Mouse (Mus musculus) limb, embryonic 11.5 days (tissue): ENCODE measurements at regions not wholly inside any gene's neighbourhood (a gene's known extent, or its start where the extent isn't known, plus 50 kb on each side); places are given as distances from the start of the nearest gene placed in this dataset.

Experiments used
- ATAC-seq: fragments of 200-750 bp; cut with Nextera tagmentation; 2 replicates; pipeline ENCODE4 v1.8.0; 2017; ENCODE audit warnings: low read depth; ENCODE audit not compliant: insufficient number of reproducible peaks, low FRiP score, low TSS enrichment
- DNase-seq: peaks from one replicate; pipeline ENCODE4 v3.0.0-alpha.2; 2015; ENCODE audit warnings: low spot score
- H3K27ac ChIP-seq: fragments of 300-500 bp; sonication (generic); replicated peaks from 2 replicates; pipeline ENCODE4 v1.5.1; 2014; ENCODE audit warnings: low read depth, mild to moderate bottlenecking, low read length
- H3K27me3 ChIP-seq: fragments of 300-500 bp; sonication (generic); 2 replicates; pipeline ENCODE4 v1.6.1; 2014; ENCODE audit warnings: mild to moderate bottlenecking, low read length, mixed read lengths; ENCODE audit not compliant: control insufficient read depth, insufficient read depth
- H3K36me3 ChIP-seq: fragments of 300-500 bp; sonication (generic); 2 replicates; pipeline ENCODE4 v1.6.1; 2014; ENCODE audit warnings: mild to moderate bottlenecking, low read length, moderate library complexity, mixed read lengths; ENCODE audit not compliant: control insufficient read depth, insufficient read depth
- H3K4me1 ChIP-seq: fragments of 300-500 bp; sonication (generic); 2 replicates; pipeline ENCODE4 v1.6.1; 2014; ENCODE audit warnings: low read length, mixed read lengths; ENCODE audit not compliant: control insufficient read depth, insufficient read depth
- H3K4me2 ChIP-seq: fragments of 300-500 bp; sonication (generic); 2 replicates; pipeline ENCODE4 v1.6.1; 2014; ENCODE audit warnings: low read depth, mild to moderate bottlenecking, moderate library complexity; ENCODE audit not compliant: severe bottlenecking
- H3K4me3 ChIP-seq: fragments of 300-500 bp; sonication (generic); 2 replicates; pipeline ENCODE4 v1.5.1; 2014; ENCODE audit warnings: low read depth, low read length
- H3K9ac ChIP-seq: fragments of 300-500 bp; sonication (generic); 2 replicates; pipeline ENCODE4 v1.6.1; 2014; ENCODE audit warnings: mild to moderate bottlenecking, low read length
- H3K9me3 ChIP-seq: fragments of 300-500 bp; sonication (generic); 2 replicates; pipeline ENCODE4 v1.6.1; 2016; ENCODE audit warnings: low read length; ENCODE audit not compliant: control insufficient read depth
- WGBS: fragments of 180-500 bp; shearing (Covaris S2); extraction: QIAGEN DNeasy Blood & Tissue Kit; methylation state at CpG from one replicate; pipeline ENCODE4 v1.1.7; 2014; 5-methylcytosine and 5-hydroxymethylcytosine counted together

DNA sequence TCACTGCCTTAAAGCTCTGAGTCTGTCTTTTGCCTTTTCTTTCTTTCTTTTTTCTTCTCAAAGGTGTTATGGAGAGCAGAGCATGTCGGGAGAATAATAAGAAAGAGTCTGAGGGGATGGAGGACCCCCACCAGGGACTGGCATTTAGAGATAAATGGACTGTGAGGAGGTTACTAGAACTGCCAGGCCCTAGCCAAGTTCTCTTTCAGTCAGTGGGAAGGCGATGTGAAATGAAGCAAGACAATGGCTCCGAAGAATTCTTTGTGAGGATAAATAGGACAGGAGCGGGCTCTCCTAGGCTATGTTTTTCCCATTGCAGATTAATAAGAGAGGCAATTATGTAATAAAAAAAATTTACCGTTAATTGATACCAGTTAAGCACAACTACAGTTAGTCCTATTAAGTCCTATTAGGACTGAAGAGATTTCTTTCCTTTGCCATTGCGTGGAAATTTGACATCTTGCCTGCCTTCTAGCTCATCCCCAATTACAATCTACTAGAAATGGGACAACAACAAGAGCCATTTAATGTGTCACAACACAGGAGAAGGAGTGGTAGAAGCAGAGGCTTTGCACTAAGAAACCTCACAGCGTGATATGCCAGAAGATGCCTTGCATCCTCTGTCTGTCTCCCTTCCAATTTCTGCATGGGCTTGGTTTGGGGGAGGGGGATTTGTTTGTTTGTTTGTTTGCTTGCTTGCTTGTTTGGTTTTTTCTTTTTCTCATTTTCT is 107.2 kb upstream of the Id4 start:
- H3K36me3 ChIP-seq = no peaks in the 10 kb centered on the region
- no peak overlapping the region for H3K9ac ChIP-seq
- H3K4me2 ChIP-seq = no peak overlapping the region
- H3K27me3 ChIP-seq = no peaks in the 10 kb centered on the region
- H3K27ac ChIP-seq = no peak overlapping the region
- DNase-seq (no peak), ATAC-seq (no peak)
- H3K4me3 ChIP-seq = no peak overlapping the region
- 75% methylated on average over 7 of the region's 7 CpGs for WGBS
- no peaks in the 10 kb centered on the region for H3K4me1 ChIP-seq
- H3K9me3 ChIP-seq = no peaks in the 10 kb centered on the region

DNA sequence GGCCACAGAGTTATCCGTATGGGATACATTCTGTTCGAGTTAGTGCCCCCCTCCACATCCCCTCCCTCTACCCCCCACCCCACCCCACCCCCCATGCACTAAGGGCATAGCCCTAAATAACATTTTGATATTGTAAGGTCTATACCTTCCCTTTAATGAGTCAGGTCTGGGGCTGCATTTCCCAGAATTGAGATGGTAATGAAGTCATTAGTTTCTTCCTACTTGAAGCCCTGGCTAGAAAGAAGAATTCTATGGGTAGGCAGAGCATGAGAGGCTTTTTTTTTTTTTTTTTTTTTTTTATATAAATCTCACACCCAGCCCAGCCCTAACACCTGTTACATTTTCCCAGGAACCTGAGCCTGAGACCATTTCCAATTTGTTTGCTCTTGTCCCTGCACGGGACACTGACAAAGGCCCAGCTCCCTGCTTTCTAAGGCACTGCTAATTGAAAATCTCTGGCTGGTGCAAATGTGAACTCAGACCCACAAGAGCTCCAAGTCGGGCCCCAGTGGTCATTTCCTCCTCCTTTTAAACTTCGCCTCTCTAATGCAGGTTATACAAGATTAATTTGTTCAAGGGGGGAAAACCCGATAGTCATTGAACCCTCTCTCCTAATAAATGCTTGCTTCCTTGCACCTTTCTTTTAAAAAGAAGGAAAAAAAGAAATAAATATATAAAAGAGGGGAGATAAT is 106.5 kb upstream of the Id4 start:
- no peaks in the 10 kb centered on the region for H3K9me3 ChIP-seq
- no peak overlapping the region for H3K9ac ChIP-seq
- DNase-seq (peak; percentile 31), ATAC-seq (no peak)
- 22% methylated on average over 6 of the region's 6 CpGs for WGBS
- no peaks in the 10 kb centered on the region for H3K27me3 ChIP-seq
- H3K4me3 ChIP-seq = no peak overlapping the region
- H3K36me3 ChIP-seq = no peaks in the 10 kb centered on the region
- no peak overlapping the region for H3K4me2 ChIP-seq
- no peak overlapping the region for H3K27ac ChIP-seq
- H3K4me1 ChIP-seq = 0 out of 2 replicates have a peak, but pooled peaks cover 2% of the 10 kb centered on the region

DNA sequence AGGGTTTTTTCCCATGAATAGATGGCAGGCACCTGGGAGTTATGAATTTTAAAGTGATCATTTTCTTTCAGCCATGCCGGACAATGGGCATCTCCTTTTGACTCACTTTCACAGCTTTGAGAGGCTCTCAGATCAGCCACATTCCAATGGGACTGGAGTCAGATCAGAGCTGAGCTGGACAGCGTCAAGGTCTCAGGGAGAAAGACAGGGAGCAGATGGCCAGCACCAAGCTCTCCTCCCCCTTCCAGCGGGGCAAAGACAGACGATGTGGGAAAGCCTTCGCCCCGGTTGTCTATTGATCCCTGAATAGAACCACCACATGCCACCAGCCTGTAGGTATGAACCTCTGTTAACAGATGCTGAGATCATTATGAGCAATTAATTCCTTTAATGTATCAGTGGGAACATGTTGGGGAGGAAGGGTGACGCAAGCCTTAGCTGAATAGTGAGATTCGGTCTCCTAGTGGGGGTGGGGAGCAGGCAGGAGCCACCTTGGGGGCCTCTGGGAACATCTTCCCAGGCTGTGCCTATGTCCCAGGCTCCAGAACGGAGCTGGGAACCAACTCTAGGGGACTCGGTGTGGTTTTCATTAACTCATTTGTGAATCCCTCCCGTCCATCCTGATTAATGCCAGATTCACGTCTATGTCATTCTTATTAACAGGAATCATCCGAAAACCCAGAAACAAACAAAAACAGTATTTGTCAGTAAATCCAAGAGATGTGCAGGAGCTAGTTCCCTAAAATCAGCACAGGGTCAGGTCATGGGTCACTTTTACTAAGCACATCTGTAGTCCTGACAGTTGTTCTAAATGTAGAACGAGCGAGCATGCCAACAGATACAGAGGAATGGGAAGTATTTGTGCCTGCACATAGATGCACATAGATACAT is 101.8 kb upstream of the Id4 start:
- no peak for ATAC-seq

DNA sequence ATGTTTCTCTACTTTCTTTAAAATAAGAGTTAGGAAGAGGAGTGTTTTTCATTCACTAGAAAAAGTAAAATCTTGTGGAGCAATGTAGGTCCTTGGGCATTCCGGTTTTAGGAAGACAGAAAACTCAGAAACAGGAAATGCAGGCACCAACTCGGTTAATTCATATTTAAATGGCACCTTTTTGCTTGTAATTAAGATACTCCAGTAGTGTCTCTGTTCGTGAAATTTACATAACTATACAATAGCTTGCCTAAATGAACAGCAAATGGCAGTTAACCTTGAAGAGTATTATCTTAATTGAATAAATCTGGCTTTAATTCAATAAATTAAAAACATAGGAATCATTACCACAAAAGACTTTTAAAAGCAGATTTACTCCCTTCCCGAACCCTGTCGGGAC is 100.9 kb upstream of the Id4 start:
- DNase-seq (no peak), ATAC-seq (no peak)
- Histone ChIP-seq H3K4me2 (no peak overlapping the region), H3K4me3 (no peak overlapping the region), H3K36me3 (no peaks in the 10 kb centered on the region), H3K27me3 (no peaks in the 10 kb centered on the region), H3K9ac (no peak overlapping the region), H3K9me3 (no peaks in the 10 kb centered on the region), H3K4me1 (0 out of 2 replicates have a peak, but pooled peaks cover 2% of the 10 kb centered on the region), H3K27ac (no peak overlapping the region)
- WGBS = 36% methylated on average over 5 of the region's 5 CpGs

More for the DNA sequence above, 101.8 kb upstream of the Id4 start:
- DNase-seq = peak; percentile 37
- no peaks in the 10 kb centered on the region for H3K36me3 ChIP-seq
- no peak overlapping the region for H3K27ac ChIP-seq
- no peak overlapping the region for H3K4me3 ChIP-seq
- no peak overlapping the region for H3K9ac ChIP-seq
- 21% methylated on average over 15 of the region's 15 CpGs for WGBS
- H3K9me3 ChIP-seq = no peaks in the 10 kb centered on the region
- H3K27me3 ChIP-seq = no peaks in the 10 kb centered on the region
- no peak overlapping the region for H3K4me2 ChIP-seq
- H3K4me1 ChIP-seq = 0 out of 2 replicates have a peak, but pooled peaks cover 2% of the 10 kb centered on the region

DNA sequence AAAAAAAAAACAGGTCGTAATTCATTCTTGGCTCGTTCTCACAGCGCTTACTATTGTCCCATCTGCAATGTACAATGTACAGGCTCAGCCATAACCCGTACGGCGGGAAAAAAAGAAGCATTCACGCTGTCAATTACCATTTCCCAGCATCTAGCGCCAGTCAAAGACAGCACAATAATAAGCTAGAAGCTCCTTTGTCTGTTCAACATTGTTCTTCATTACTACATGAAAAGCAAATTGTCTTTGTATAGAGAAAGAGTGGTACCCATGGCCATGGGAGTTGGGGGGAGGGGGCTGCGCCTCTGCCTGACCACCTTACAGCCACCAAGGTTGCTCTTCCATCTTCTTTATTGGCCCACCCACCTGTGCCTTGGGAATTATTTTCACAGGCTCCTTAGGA is 99.7 kb upstream of the Id4 start:
- no peaks in the 10 kb centered on the region for H3K27me3 ChIP-seq
- DNase-seq (no peak), ATAC-seq (no peak)
- H3K9me3 ChIP-seq = no peaks in the 10 kb centered on the region
- no peaks in the 10 kb centered on the region for H3K36me3 ChIP-seq
- 0 out of 2 replicates have a peak, but pooled peaks cover 2% of the 10 kb centered on the region for H3K4me1 ChIP-seq
- H3K27ac ChIP-seq = no peak overlapping the region
- WGBS = 79% methylated on average over 9 of the region's 9 CpGs
- no peak overlapping the region for H3K4me3 ChIP-seq
- H3K4me2 ChIP-seq = no peak overlapping the region
- H3K9ac ChIP-seq = no peak overlapping the region

DNA sequence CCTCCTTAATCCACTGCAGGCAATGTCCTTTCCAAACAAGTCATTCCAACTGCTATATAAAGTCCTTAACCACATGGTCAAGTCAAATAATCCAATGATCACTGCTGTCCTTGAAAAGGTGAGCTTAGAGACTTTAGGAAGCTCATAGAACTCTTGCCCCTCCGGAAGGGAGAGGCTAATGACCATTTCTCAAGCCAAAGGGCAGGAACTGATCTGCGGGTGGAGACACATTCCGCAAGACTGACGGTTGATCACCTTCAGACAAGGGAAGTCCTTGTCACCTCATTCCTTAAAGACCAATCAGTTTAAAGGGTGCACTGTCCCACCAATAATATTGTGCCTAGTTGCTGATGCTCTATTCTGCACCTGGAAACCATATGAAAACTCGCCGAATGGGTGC is 96.4 kb upstream of the Id4 start:
- H3K27ac ChIP-seq = no peak overlapping the region
- H3K9ac ChIP-seq = no peak overlapping the region
- H3K4me2 ChIP-seq = no peak overlapping the region
- H3K27me3 ChIP-seq = no peaks in the 10 kb centered on the region
- H3K4me3 ChIP-seq = no peak overlapping the region
- H3K4me1 ChIP-seq = no peaks in the 10 kb centered on the region
- WGBS = 90% methylated on average over 6 of the region's 6 CpGs
- DNase-seq (no peak), ATAC-seq (no peak)
- no peaks in the 10 kb centered on the region for H3K9me3 ChIP-seq
- H3K36me3 ChIP-seq = no peaks in the 10 kb centered on the region

DNA sequence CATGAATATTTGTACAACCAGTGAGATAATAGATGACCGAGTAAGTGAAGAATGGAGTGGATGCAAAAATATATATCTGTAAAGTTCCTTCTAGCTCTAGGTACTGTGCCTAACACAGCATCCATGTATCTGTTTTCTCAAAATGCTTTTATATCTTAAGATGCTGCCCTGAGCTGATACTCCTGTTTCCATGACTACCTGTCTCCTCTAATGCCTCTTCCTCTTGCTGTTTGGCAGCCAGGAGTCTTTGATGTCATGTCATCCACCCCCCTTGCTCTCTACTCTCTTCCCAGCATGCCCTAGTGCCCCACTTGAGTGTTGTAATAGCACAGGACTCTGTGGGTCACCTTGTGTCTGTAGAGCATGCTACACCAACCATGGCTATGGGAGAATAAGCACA is 95.2 kb upstream of the Id4 start:
- ATAC-seq (no peak), DNase-seq (no peak)
- Histone ChIP-seq H3K27me3 (no peaks in the 10 kb centered on the region), H3K9me3 (no peaks in the 10 kb centered on the region), H3K36me3 (no peaks in the 10 kb centered on the region), H3K27ac (no peak overlapping the region), H3K9ac (no peak overlapping the region), H3K4me3 (no peak overlapping the region), H3K4me2 (no peak overlapping the region), H3K4me1 (no peaks in the 10 kb centered on the region)
- 95% methylated on average over 1 of the region's 1 CpGs for WGBS

DNA sequence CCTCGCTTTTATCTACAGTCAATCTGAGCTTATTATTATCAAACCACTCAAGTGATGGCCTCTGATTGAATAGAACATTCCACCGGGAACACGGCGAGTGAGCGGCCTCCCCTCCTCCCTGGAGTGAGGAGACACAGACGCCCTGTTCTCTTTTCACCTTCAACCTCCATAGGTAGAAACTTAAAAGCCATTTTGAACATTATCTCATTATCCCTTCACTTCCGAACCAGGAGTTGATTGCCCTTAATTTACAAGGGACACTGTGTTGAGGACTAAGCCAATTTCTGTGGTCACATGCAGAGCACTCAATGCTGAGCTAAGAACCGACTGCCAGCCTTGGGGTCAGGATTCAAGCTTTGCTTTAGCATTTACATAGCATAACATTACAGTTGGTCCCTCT is 93.1 kb upstream of the Id4 start:
- Histone ChIP-seq H3K9me3 (no peaks in the 10 kb centered on the region), H3K36me3 (no peaks in the 10 kb centered on the region), H3K4me2 (no peak overlapping the region), H3K27ac (no peak overlapping the region), H3K27me3 (no peaks in the 10 kb centered on the region), H3K4me3 (no peak overlapping the region), H3K9ac (no peak overlapping the region), H3K4me1 (no peaks in the 10 kb centered on the region)
- DNase-seq (no peak), ATAC-seq (no peak)
- 44% methylated on average over 8 of the region's 8 CpGs for WGBS
